Mouse (Mus musculus) midbrain, embryonic 14.5 days (tissue): ENCODE data around the gene Xpo4. TPM values are rescaled to one million over a fixed set of nuclear protein-coding genes. Genes with fewer than 3 reads are reported as not detected.

Source experiments
- ATAC-seq: fragments of 200-750 bp; cut with Nextera tagmentation; 2 replicates; pipeline ENCODE4 v1.8.0; 2017; ENCODE audit warnings: moderate number of reproducible peaks, moderate library complexity; ENCODE audit not compliant: low FRiP score, low TSS enrichment
- DNase-seq: peaks from one replicate; pipeline ENCODE4 v3.0.0-alpha.2; 2015
- H3K27ac ChIP-seq: fragments of 300-500 bp; sonication (generic); replicated peaks from 2 replicates; pipeline ENCODE4 v1.5.1; 2014; ENCODE audit warnings: mild to moderate bottlenecking, low read depth, low read length, moderate library complexity
- H3K27me3 ChIP-seq: fragments of 300-500 bp; sonication (generic); 2 replicates; pipeline ENCODE4 v1.6.1; 2014; ENCODE audit warnings: low read length, control low read depth, mixed read lengths; ENCODE audit not compliant: control insufficient read depth, insufficient read depth
- H3K36me3 ChIP-seq: fragments of 300-500 bp; sonication (generic); 2 replicates; pipeline ENCODE4 v1.6.1; 2014; ENCODE audit warnings: low read length, control low read depth; ENCODE audit not compliant: control insufficient read depth, insufficient read depth
- H3K4me1 ChIP-seq: fragments of 300-500 bp; sonication (generic); 2 replicates; pipeline ENCODE4 v1.6.1; 2014; ENCODE audit warnings: mild to moderate bottlenecking, antibody characterized with exemption, low read length, control low read depth; ENCODE audit not compliant: control insufficient read depth, insufficient read depth
- H3K4me2 ChIP-seq: fragments of 300-500 bp; sonication (generic); 2 replicates; pipeline ENCODE4 v1.6.1; 2014; ENCODE audit warnings: mild to moderate bottlenecking, low read length, moderate library complexity
- H3K4me3 ChIP-seq: fragments of 300-500 bp; sonication (generic); replicated peaks from 2 replicates; pipeline ENCODE4 v1.5.1; 2014; ENCODE audit warnings: low read depth, low read length
- H3K9ac ChIP-seq: fragments of 300-500 bp; sonication (generic); replicated peaks from 2 replicates; pipeline ENCODE4 v1.6.1; 2014; ENCODE audit warnings: mild to moderate bottlenecking, low read length, moderate library complexity
- H3K9me3 ChIP-seq: fragments of 300-500 bp; sonication (generic); 2 replicates; pipeline ENCODE4 v1.6.1; 2016; ENCODE audit warnings: low read length, control low read depth, mixed read lengths; ENCODE audit not compliant: control insufficient read depth
- WGBS: fragments of 180-500 bp; shearing (Covaris S2); extraction: QIAGEN DNeasy Blood & Tissue Kit; methylation state at CpG from one replicate; pipeline ENCODE4 v1.1.7; 2014; 5-methylcytosine and 5-hydroxymethylcytosine counted together
- polyA plus RNA-seq: library from polyadenylated mRNA; unstranded; fragments of >200 nt; fragmentation: Nextera tagmentation; extraction: Ambion mirVana; gene quantifications from 2 replicates; pipeline ENCODE4 v1.2.1, GENCODE M21; 2014

Gene Xpo4
- polyA plus RNA-seq, 1 experiment from 2014 or later: 18.7 TPM

GRCm38 (mm10) chr14:57534346-57534745, 130.9 kb downstream of the Xpo4 start:
- Histone ChIP-seq H3K4me1 (peaks cover 24% of the 10 kb centered on the region), H3K9ac (no peak overlapping the region), H3K36me3 (no peaks in the 10 kb centered on the region), H3K9me3 (no peaks in the 10 kb centered on the region), H3K4me2 (peak overlapping the region; percentile 3; the same call in 1 of the 2 replicates), H3K27me3 (no peaks in the 10 kb centered on the region), H3K27ac (no peak overlapping the region; the same call in 1 of the 2 replicates), H3K4me3 (no peak overlapping the region)
- 9% methylated on average over 5 of the region's 5 CpGs for WGBS
- DNase-seq (peak; percentile 28), ATAC-seq (no peak)

GRCm38 (mm10) chr14:57533841-57534240, 131.4 kb downstream of the Xpo4 start:
- H3K4me2 ChIP-seq: no peak overlapping the region
- H3K4me3 ChIP-seq: no peak overlapping the region
- H3K36me3 ChIP-seq: no peaks in the 10 kb centered on the region
- peaks cover 24% of the 10 kb centered on the region for H3K4me1 ChIP-seq
- no peak overlapping the region for H3K27ac ChIP-seq
- no peaks in the 10 kb centered on the region for H3K9me3 ChIP-seq
- H3K9ac ChIP-seq: no peak overlapping the region
- ATAC-seq: no peak
- WGBS: 6% methylated on average over 11 of the region's 11 CpGs
- peak; percentile 62 for DNase-seq
- H3K27me3 ChIP-seq: no peaks in the 10 kb centered on the region

GRCm38 (mm10) chr14:57533214-57533613, 132.0 kb downstream of the Xpo4 start:
- no peak for ATAC-seq

GRCm38 (mm10) chr14:57532577-57532976, 132.7 kb downstream of the Xpo4 start:
- Histone ChIP-seq H3K27me3 (no peaks in the 10 kb centered on the region), H3K4me2 (no peak overlapping the region), H3K27ac (no peak overlapping the region), H3K4me1 (peaks cover 20% of the 10 kb centered on the region), H3K9ac (no peak overlapping the region), H3K36me3 (no peaks in the 10 kb centered on the region), H3K4me3 (no peak overlapping the region), H3K9me3 (no peaks in the 10 kb centered on the region)
- ATAC-seq (no peak), DNase-seq (no peak)
- WGBS: 93% methylated on average over 3 of the region's 3 CpGs

More at GRCm38 (mm10) chr14:57533214-57533613, 132.0 kb downstream of the Xpo4 start:
- H3K9ac ChIP-seq: no peak overlapping the region
- no peaks in the 10 kb centered on the region for H3K27me3 ChIP-seq
- H3K4me3 ChIP-seq: no peak overlapping the region
- DNase-seq: peak; percentile 65
- no peak overlapping the region for H3K4me2 ChIP-seq
- no peaks in the 10 kb centered on the region for H3K9me3 ChIP-seq
- peaks cover 24% of the 10 kb centered on the region for H3K4me1 ChIP-seq
- H3K27ac ChIP-seq: no peak overlapping the region
- WGBS: 29% methylated on average over 3 of the region's 3 CpGs
- H3K36me3 ChIP-seq: no peaks in the 10 kb centered on the region

- Histone ChIP-seq H3K4me2 (no peak overlapping the region), H3K9ac (0 out of 2 replicates have a peak overlapping the region, but pooled peaks have one; percentile 12), H3K4me1 (peaks cover 15% of the 10 kb centered on the region), H3K9me3 (no peaks in the 10 kb centered on the region), H3K4me3 (no peak overlapping the region), H3K27me3 (no peaks in the 10 kb centered on the region; the same call in 1 of the 2 replicates), H3K27ac (no peak overlapping the region), H3K36me3 (no peaks in the 10 kb centered on the region)
- DNase-seq (no peak), ATAC-seq (no peak)
- 52% methylated on average over 5 of the region's 5 CpGs for WGBS
Observed at GRCm38 (mm10) chr14:57529786-57530515, 135.3 kb downstream of the Xpo4 start.

GRCm38 (mm10) chr14:57529086-57529785, 136.0 kb downstream of the Xpo4 start:
- ATAC-seq: no peak
- 59% methylated on average over 10 of the region's 10 CpGs for WGBS
- Histone ChIP-seq H3K4me1 (peaks cover 10% of the 10 kb centered on the region), H3K27me3 (no peaks in the 10 kb centered on the region; the same call in 1 of the 2 replicates), H3K36me3 (no peaks in the 10 kb centered on the region), H3K9me3 (no peaks in the 10 kb centered on the region), H3K4me3 (no peak overlapping the region), H3K9ac (0 out of 2 replicates have a peak overlapping the region, but pooled peaks have one; percentile 12), H3K27ac (no peak overlapping the region), H3K4me2 (no peak overlapping the region)
- DNase-seq: no peak

- ATAC-seq (no peak; the same call in 1 of the 2 replicates), DNase-seq (no peak)
- Histone ChIP-seq H3K9ac (no peak overlapping the region), H3K27me3 (peaks cover 15% of the 10 kb centered on the region), H3K9me3 (no peaks in the 10 kb centered on the region), H3K4me2 (no peak overlapping the region), H3K36me3 (no peaks in the 10 kb centered on the region), H3K4me3 (no peak overlapping the region), H3K27ac (no peak overlapping the region), H3K4me1 (0 out of 2 replicates have a peak, but pooled peaks cover 7% of the 10 kb centered on the region)
- WGBS: 49% methylated on average over 2 of the region's 2 CpGs
Observed at GRCm38 (mm10) chr14:57527598-57527997, 137.6 kb downstream of the Xpo4 start.
